ENCODE assay signal across 22 mouse cellular contexts in genomic region chr12:76819816-76820215, GRCm38 (mm10). TPM values are rescaled to one million over a fixed set of nuclear protein-coding genes. Genes with fewer than 3 reads are reported as not detected.
DNase-seq lines count a peak whose midpoint lies in the region; ATAC-seq and TF ChIP-seq lines count a peak whose summit lies in the region.
"Had no signal": no experiment of that assay in that cellular context is flagged by ENCODE, and none has a peak within 500 bp of the region (broad histone marks: within the 10 kb centered on the region; RNA-seq: fewer than 3 reads in every experiment).

No protein-coding gene starts in this region.

- H3K9ac ChIP-seq in hindbrain, embryonic 13.5 days = no peak overlapping the region
- no peak overlapping the region for H3K9ac ChIP-seq in hindbrain, embryonic 12.5 days
- H3K9ac ChIP-seq in lung, embryonic 16.5 days (ENCODE audit: low read length) = no peak overlapping the region
- H3K9ac ChIP-seq in embryonic facial prominence, embryonic 15.5 days = no peak overlapping the region
- H3K9ac ChIP-seq in intestine, postnatal 0 days (ENCODE audit: low read depth, low read length) = no peak overlapping the region
- H3K9ac ChIP-seq in kidney, embryonic 15.5 days = no peak overlapping the region
- H3K9ac ChIP-seq: limb, embryonic 15.5 days had no signal

- H3K4me1 ChIP-seq in hindbrain, embryonic 13.5 days (replicated peaks) = peaks cover 52% of the 10 kb centered on the region
- peaks cover 27% of the 10 kb centered on the region for H3K4me1 ChIP-seq in hindbrain, embryonic 12.5 days
- H3K4me1 ChIP-seq in lung, embryonic 16.5 days (replicated peaks; ENCODE audit: control insufficient read depth, insufficient read depth, low read length) = peaks cover 50% of the 10 kb centered on the region
- peaks cover 55% of the 10 kb centered on the region for H3K4me1 ChIP-seq in embryonic facial prominence, embryonic 15.5 days
- H3K4me1 ChIP-seq in intestine, postnatal 0 days (replicated peaks; ENCODE audit: control insufficient read depth, insufficient read depth, low read length) = no peaks in the 10 kb centered on the region; the same call in 1 of the 2 replicates
- H3K4me1 ChIP-seq in kidney, embryonic 15.5 days = peaks cover 49% of the 10 kb centered on the region

- ATAC-seq in hindbrain, embryonic 13.5 days (ENCODE audit: low FRiP score) = no peak
- ATAC-seq in hindbrain, embryonic 12.5 days (ENCODE audit: low FRiP score) = no peak
- ATAC-seq in lung, embryonic 16.5 days (ENCODE audit: low read depth) = 0 out of 2 replicates have a peak, but pooled peaks have one; percentile 3
- no peak for ATAC-seq in embryonic facial prominence, embryonic 15.5 days (ENCODE audit: insufficient number of reproducible peaks, low FRiP score, low TSS enrichment, low read depth)
- ATAC-seq in intestine, postnatal 0 days = no peak
- no peak for ATAC-seq in kidney, embryonic 15.5 days (replicated peaks; ENCODE audit: low FRiP score)

- no peak for TF ChIP-seq CTCF in intestine, postnatal 0 days (IDR thresholded peaks at IDR 0.05; ENCODE audit: low read depth)

- no peaks in the 10 kb centered on the region for H3K9me3 ChIP-seq in hindbrain, embryonic 13.5 days
- H3K9me3 ChIP-seq in hindbrain, embryonic 12.5 days (replicated peaks) = no peaks in the 10 kb centered on the region
- H3K9me3 ChIP-seq in lung, embryonic 16.5 days (ENCODE audit: control insufficient read depth, low read length) = no peaks in the 10 kb centered on the region
- no peaks in the 10 kb centered on the region for H3K9me3 ChIP-seq in embryonic facial prominence, embryonic 15.5 days (replicated peaks)
- H3K9me3 ChIP-seq in intestine, postnatal 0 days (ENCODE audit: control insufficient read depth) = no peaks in the 10 kb centered on the region
- H3K9me3 ChIP-seq in kidney, embryonic 15.5 days (replicated peaks) = no peaks in the 10 kb centered on the region
- H3K9me3 ChIP-seq: limb, embryonic 15.5 days had no signal

- H3K27ac ChIP-seq in hindbrain, embryonic 13.5 days = no peak overlapping the region
- no peak overlapping the region for H3K27ac ChIP-seq in hindbrain, embryonic 12.5 days
- H3K27ac ChIP-seq in lung, embryonic 16.5 days (ENCODE audit: low read length) = peak overlapping the region; percentile 80
- H3K27ac ChIP-seq in embryonic facial prominence, embryonic 15.5 days (replicated peaks) = 0 out of 2 replicates have a peak overlapping the region, but pooled peaks have one; percentile 22
- no peak overlapping the region for H3K27ac ChIP-seq in intestine, postnatal 0 days (ENCODE audit: low read depth, low read length)
- no peak overlapping the region for H3K27ac ChIP-seq in kidney, embryonic 15.5 days
- H3K27ac ChIP-seq: limb, embryonic 15.5 days had no signal

- no peak overlapping the region for H3K4me3 ChIP-seq in hindbrain, embryonic 13.5 days
- no peak overlapping the region for H3K4me3 ChIP-seq in hindbrain, embryonic 12.5 days
- H3K4me3 ChIP-seq in lung, embryonic 16.5 days (ENCODE audit: low read length) = no peak overlapping the region
- no peak overlapping the region for H3K4me3 ChIP-seq in embryonic facial prominence, embryonic 15.5 days (replicated peaks)
- no peak overlapping the region for H3K4me3 ChIP-seq in intestine, postnatal 0 days (ENCODE audit: low read depth, low read length)
- H3K4me3 ChIP-seq in kidney, embryonic 15.5 days (replicated peaks) = no peak overlapping the region
- H3K4me3 ChIP-seq: limb, embryonic 15.5 days had no signal

- H3K36me3 ChIP-seq in hindbrain, embryonic 13.5 days = no peaks in the 10 kb centered on the region
- H3K36me3 ChIP-seq in hindbrain, embryonic 12.5 days = no peaks in the 10 kb centered on the region
- no peaks in the 10 kb centered on the region for H3K36me3 ChIP-seq in lung, embryonic 16.5 days (ENCODE audit: control insufficient read depth, insufficient read depth, low read length)
- H3K36me3 ChIP-seq in embryonic facial prominence, embryonic 15.5 days = no peaks in the 10 kb centered on the region
- no peaks in the 10 kb centered on the region for H3K36me3 ChIP-seq in intestine, postnatal 0 days (ENCODE audit: control insufficient read depth, insufficient read depth)
- H3K36me3 ChIP-seq in kidney, embryonic 15.5 days = no peaks in the 10 kb centered on the region
- H3K36me3 ChIP-seq: limb, embryonic 15.5 days had no signal

- WGBS in hindbrain, embryonic 13.5 days = 67% methylated on average over 6 of the region's 6 CpGs
- WGBS in hindbrain, embryonic 12.5 days = 70% methylated on average over 6 of the region's 6 CpGs
- 33% methylated on average over 6 of the region's 6 CpGs for WGBS in lung, embryonic 16.5 days
- WGBS in embryonic facial prominence, embryonic 15.5 days = 57% methylated on average over 6 of the region's 6 CpGs
- 46% methylated on average over 6 of the region's 6 CpGs for WGBS in intestine, postnatal 0 days
- 75% methylated on average over 6 of the region's 6 CpGs for WGBS in kidney, embryonic 15.5 days

- DNase-seq in lung, postnatal 36 days = no peak
- DNase-seq: adrenal gland, postnatal 10 days; cerebellum, adult 11 months; cerebellum, postnatal 36 days; gastrocnemius, postnatal 36 days; heart, postnatal 14 days; kidney, adult 11 months; kidney, postnatal 10 days; layer of hippocampus, adult 9-11 months; right cerebral cortex, postnatal 25 days; thymus, postnatal 4 days had no signal

- H3K4me2 ChIP-seq in hindbrain, embryonic 13.5 days = peak overlapping the region; percentile 72; the same call in 1 of the 2 replicates
- no peak overlapping the region for H3K4me2 ChIP-seq in hindbrain, embryonic 12.5 days (replicated peaks)
- H3K4me2 ChIP-seq in lung, embryonic 16.5 days (ENCODE audit: low read depth, low read length) = peak overlapping the region; percentile 96; the same call in 1 of the 2 replicates
- H3K4me2 ChIP-seq in embryonic facial prominence, embryonic 15.5 days (replicated peaks) = no peak overlapping the region
- 0 out of 2 replicates have a peak overlapping the region, but pooled peaks have one; percentile 94 for H3K4me2 ChIP-seq in intestine, postnatal 0 days (replicated peaks; ENCODE audit: low read depth)
- no peak overlapping the region for H3K4me2 ChIP-seq in kidney, embryonic 15.5 days
- H3K4me2 ChIP-seq: heart, embryonic 11.5 days had no signal

- peaks cover 24% of the 10 kb centered on the region for H3K27me3 ChIP-seq in hindbrain, embryonic 13.5 days
- H3K27me3 ChIP-seq in hindbrain, embryonic 12.5 days = peaks cover 31% of the 10 kb centered on the region
- no peaks in the 10 kb centered on the region; the same call in 1 of the 2 replicates for H3K27me3 ChIP-seq in lung, embryonic 16.5 days (ENCODE audit: control insufficient read depth, insufficient read depth, low read depth, low read length)
- 0 out of 2 replicates have a peak, but pooled peaks cover 5% of the 10 kb centered on the region for H3K27me3 ChIP-seq in embryonic facial prominence, embryonic 15.5 days
- peaks cover 10% of the 10 kb centered on the region for H3K27me3 ChIP-seq in intestine, postnatal 0 days (replicated peaks; ENCODE audit: control insufficient read depth, insufficient read depth, low read length)
- peaks cover 45% of the 10 kb centered on the region for H3K27me3 ChIP-seq in kidney, embryonic 15.5 days

RNA-seq across cellular contexts. Expression of gene Rab15, which starts 2.9 kb away (rescaled TPM):
- polyA plus RNA-seq in hindbrain, embryonic 13.5 days (2015; fragmentation: Nextera tagmentation; extraction: Ambion mirVana) = 29.0 and 30.9 TPM in 2 replicates
- polyA plus RNA-seq in hindbrain, embryonic 12.5 days (2016; fragmentation: Nextera tagmentation; extraction: Ambion mirVana) = 25.1 and 27.8 TPM in 2 replicates
- polyA plus RNA-seq in lung, embryonic 16.5 days (2015; fragmentation: Nextera tagmentation; extraction: Ambion mirVana) = 34.8 and 35.8 TPM in 2 replicates
- 39.0 and 42.3 TPM in 2 replicates for polyA plus RNA-seq in embryonic facial prominence, embryonic 15.5 days (2015; fragmentation: Nextera tagmentation; extraction: Ambion mirVana)
- polyA plus RNA-seq in intestine, postnatal 0 days (2015; fragmentation: Nextera tagmentation; extraction: Ambion mirVana) = 6.4 and 7.5 TPM in 2 replicates
- polyA plus RNA-seq in kidney, embryonic 15.5 days (2015; fragmentation: Nextera tagmentation; extraction: Ambion mirVana) = 10.9 and 11.1 TPM in 2 replicates

RNA-seq across cellular contexts. Expression of gene Gpx2, which starts 24.5 kb away (rescaled TPM):
- polyA plus RNA-seq in hindbrain, embryonic 13.5 days (2015; fragmentation: Nextera tagmentation; extraction: Ambion mirVana) = 0.21 TPM in 1 of 2 replicates, not detected in the other
- 0.38 and 0.44 TPM in 2 replicates for polyA plus RNA-seq in hindbrain, embryonic 12.5 days (2016; fragmentation: Nextera tagmentation; extraction: Ambion mirVana)
- polyA plus RNA-seq in lung, embryonic 16.5 days (2015; fragmentation: Nextera tagmentation; extraction: Ambion mirVana) = 11.0 and 11.5 TPM in 2 replicates
- 5.1 and 5.7 TPM in 2 replicates for polyA plus RNA-seq in embryonic facial prominence, embryonic 15.5 days (2015; fragmentation: Nextera tagmentation; extraction: Ambion mirVana)
- polyA plus RNA-seq in intestine, postnatal 0 days (2015; fragmentation: Nextera tagmentation; extraction: Ambion mirVana) = 132 and 148 TPM in 2 replicates
- 4.0 TPM in 1 of 2 replicates, not detected in the other for polyA plus RNA-seq in kidney, embryonic 15.5 days (2015; fragmentation: Nextera tagmentation; extraction: Ambion mirVana)
- polyA plus RNA-seq: C2C12; neural tube, embryonic 11.5 days; testis, adult 2 months had no signal

RNA-seq across cellular contexts. Expression of gene Fntb, which starts 54.4 kb away (rescaled TPM):
- 33.3 and 37.3 TPM in 2 replicates for polyA plus RNA-seq in hindbrain, embryonic 13.5 days (2015; fragmentation: Nextera tagmentation; extraction: Ambion mirVana)
- 37.0 and 38.7 TPM in 2 replicates for polyA plus RNA-seq in hindbrain, embryonic 12.5 days (2016; fragmentation: Nextera tagmentation; extraction: Ambion mirVana)
- 39.0 and 40.4 TPM in 2 replicates for polyA plus RNA-seq in lung, embryonic 16.5 days (2015; fragmentation: Nextera tagmentation; extraction: Ambion mirVana)
- 46.8 and 47.1 TPM in 2 replicates for polyA plus RNA-seq in embryonic facial prominence, embryonic 15.5 days (2015; fragmentation: Nextera tagmentation; extraction: Ambion mirVana)
- 13.1 and 13.5 TPM in 2 replicates for polyA plus RNA-seq in intestine, postnatal 0 days (2015; fragmentation: Nextera tagmentation; extraction: Ambion mirVana)
- polyA plus RNA-seq in kidney, embryonic 15.5 days (2015; fragmentation: Nextera tagmentation; extraction: Ambion mirVana) = 37.5 and 43.7 TPM in 2 replicates

RNA-seq across cellular contexts. Expression of gene Churc1, which starts 54.5 kb away (rescaled TPM):
- 144 and 152 TPM in 2 replicates for polyA plus RNA-seq in hindbrain, embryonic 13.5 days (2015; fragmentation: Nextera tagmentation; extraction: Ambion mirVana)
- 79.4 and 91.1 TPM in 2 replicates for polyA plus RNA-seq in hindbrain, embryonic 12.5 days (2016; fragmentation: Nextera tagmentation; extraction: Ambion mirVana)
- polyA plus RNA-seq in lung, embryonic 16.5 days (2015; fragmentation: Nextera tagmentation; extraction: Ambion mirVana) = 130 and 147 TPM in 2 replicates
- polyA plus RNA-seq in embryonic facial prominence, embryonic 15.5 days (2015; fragmentation: Nextera tagmentation; extraction: Ambion mirVana) = 125 and 127 TPM in 2 replicates
- 129 and 136 TPM in 2 replicates for polyA plus RNA-seq in intestine, postnatal 0 days (2015; fragmentation: Nextera tagmentation; extraction: Ambion mirVana)
- polyA plus RNA-seq in kidney, embryonic 15.5 days (2015; fragmentation: Nextera tagmentation; extraction: Ambion mirVana) = 118 and 129 TPM in 2 replicates

Comparison
In these comparisons a context has a peak if more than half of its experiments do, and no peak if none do; other contexts are left out.
1. H3K4me2 ChIP-seq: peak in hindbrain, embryonic 13.5 days (single experiment), lung, embryonic 16.5 days (single experiment) and intestine, postnatal 0 days (single experiment); none in hindbrain, embryonic 12.5 days (single experiment), embryonic facial prominence, embryonic 15.5 days (single experiment) and kidney, embryonic 15.5 days (single experiment).
2. H3K27ac ChIP-seq: peak in lung, embryonic 16.5 days (single experiment) and embryonic facial prominence, embryonic 15.5 days (single experiment); none in hindbrain, embryonic 13.5 days (single experiment), hindbrain, embryonic 12.5 days (single experiment), intestine, postnatal 0 days (single experiment) and kidney, embryonic 15.5 days (single experiment).
3. RNA of gene Gpx2, which starts 24.5 kb away (polyA plus RNA-seq): 132 to 148 TPM in intestine, postnatal 0 days; 11.0 to 11.5 TPM in lung, embryonic 16.5 days, 5.1 to 5.7 TPM in embryonic facial prominence, embryonic 15.5 days, 0.38 to 0.44 TPM in hindbrain, embryonic 12.5 days, 4.0 TPM in kidney, embryonic 15.5 days and 0.21 TPM in hindbrain, embryonic 13.5 days; every median in the first group is over 10 times any median in the second.